Mouse (Mus musculus) cerebellum, adult (tissue): ENCODE data around the gene 4930480E11Rik.
"Not testable (repeated sequence)": the region's sequence is repeated elsewhere in the genome, so short reads cannot be mapped to it uniquely, and the experiment has no call there.

Source experiments
- ATAC-seq: cut with Nextera tagmentation; 2 replicates; pipeline ENCODE4 v1.9.2; 2017; ENCODE audit warnings: mild to moderate bottlenecking, moderate library complexity, mixed read lengths; ENCODE audit not compliant: insufficient number of reproducible peaks, low FRiP score, low TSS enrichment

Gene 4930480E11Rik

DNA sequence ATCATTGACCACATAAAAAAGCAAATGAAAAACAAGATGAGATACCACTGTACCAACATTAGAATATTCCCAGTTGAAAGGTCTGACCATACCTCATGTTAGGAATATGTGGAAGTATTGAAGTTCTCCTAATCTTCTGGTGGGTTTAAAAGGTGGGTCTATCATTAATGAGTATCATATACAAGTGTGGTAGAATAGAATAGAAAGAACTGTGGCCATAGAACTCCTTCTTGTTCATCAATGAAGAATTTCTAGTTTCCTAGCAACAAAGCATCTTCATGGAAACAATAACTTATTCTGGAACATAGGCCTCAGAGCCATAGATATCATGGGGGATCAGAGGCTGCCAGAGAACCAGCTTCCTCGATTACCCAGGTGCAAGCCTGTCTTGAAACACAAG, at the start of gene 4930480E11Rik:
TSS of gene 4930480E11Rik (plus strand) at position 301 of the 400 bp plus-strand sequence.
- no peak for ATAC-seq

DNA sequence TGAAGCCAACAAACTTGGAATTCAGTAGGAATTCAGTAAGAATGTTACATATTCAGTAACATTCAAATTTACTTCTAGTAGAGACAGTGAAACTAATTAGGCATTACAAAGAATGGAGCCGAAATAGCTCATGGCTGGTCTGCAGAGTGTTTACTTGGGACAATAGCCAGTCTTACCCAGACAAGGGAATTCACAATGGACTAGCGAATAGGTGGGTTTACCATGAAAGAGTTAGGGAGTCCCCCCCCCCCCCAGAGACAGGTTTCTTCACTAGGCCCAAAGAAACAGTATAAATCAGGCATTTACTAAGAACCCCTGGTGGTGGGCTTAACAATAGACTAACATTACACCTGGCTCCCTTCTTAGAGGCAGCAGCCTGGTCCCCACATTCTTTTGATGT, 33.9 kb downstream of the 4930480E11Rik start:
- not testable (repeated sequence) for ATAC-seq
